Comparison of ENCODE assay signal across 8 mouse cellular contexts in genomic region chr7:66839463-66840007, GRCm38 (mm10). TPM values are rescaled to one million over a fixed set of nuclear protein-coding genes. Genes with fewer than 3 reads are reported as not detected.
DNase-seq lines count a peak whose midpoint lies in the region; ATAC-seq and TF ChIP-seq lines count a peak whose summit lies in the region.

TSS of gene Adamts17 (plus strand) at chr7:66839735.

- no peak within 1 kb of the TSS for H3K27ac ChIP-seq in CH12.LX (ENCODE audit: insufficient read depth, low read depth)
- H3K27ac ChIP-seq in forebrain, embryonic 13.5 days, result no peak within 1 kb of the TSS
- H3K27ac ChIP-seq in heart, postnatal 0 days (ENCODE audit: low read depth), result no peak within 1 kb of the TSS
- no peak within 1 kb of the TSS for H3K27ac ChIP-seq in liver, embryonic 14.5 days
- peak within 1 kb of the TSS; percentile 55; the same call in 1 of the 2 replicates for H3K27ac ChIP-seq in neural tube, embryonic 11.5 days (ENCODE audit: low read depth, low read length)
- peak within 1 kb of the TSS; percentile 58; the same call in 1 of the 2 replicates for H3K27ac ChIP-seq in stomach, embryonic 16.5 days (ENCODE audit: low read length)

- under 1% methylated on average over 30 of the region's 30 CpGs for WGBS in forebrain, embryonic 13.5 days
- under 1% methylated on average over 30 of the region's 30 CpGs for WGBS in heart, postnatal 0 days
- WGBS in liver, embryonic 14.5 days (ENCODE audit: insufficient replicate concordance), result under 1% methylated on average over 30 of the region's 30 CpGs
- under 1% methylated on average over 30 of the region's 30 CpGs for WGBS in neural tube, embryonic 11.5 days
- 0% methylated on average over 30 of the region's 30 CpGs for WGBS in stomach, embryonic 16.5 days

- peaks cover 9% of the 10 kb centered on the region for H3K9me3 ChIP-seq in CH12.LX (replicated peaks; ENCODE audit: low read length)
- H3K9me3 ChIP-seq in forebrain, embryonic 13.5 days (replicated peaks), result no peaks in the 10 kb centered on the region
- no peaks in the 10 kb centered on the region for H3K9me3 ChIP-seq in heart, postnatal 0 days (replicated peaks; ENCODE audit: control insufficient read depth, low read length)
- no peaks in the 10 kb centered on the region for H3K9me3 ChIP-seq in liver, embryonic 14.5 days (ENCODE audit: control insufficient read depth, low read length)
- no peaks in the 10 kb centered on the region for H3K9me3 ChIP-seq in neural tube, embryonic 11.5 days (ENCODE audit: control insufficient read depth, low read length)
- no peaks in the 10 kb centered on the region for H3K9me3 ChIP-seq in stomach, embryonic 16.5 days (replicated peaks; ENCODE audit: control insufficient read depth, low read length)

- peaks cover 0 to 7% of the 10 kb centered on the region in 2 experiments; a peak in 1 of 4 replicates for H3K4me1 ChIP-seq in CH12.LX (ENCODE audit: control insufficient read depth in 1 of 2, insufficient read depth in 2 of 2)
- H3K4me1 ChIP-seq in forebrain, embryonic 13.5 days, result peaks cover 20% of the 10 kb centered on the region; the same call in 1 of the 2 replicates
- peaks cover 12% of the 10 kb centered on the region for H3K4me1 ChIP-seq in heart, postnatal 0 days (ENCODE audit: control insufficient read depth, insufficient read depth)
- no peaks in the 10 kb centered on the region for H3K4me1 ChIP-seq in liver, embryonic 14.5 days (replicated peaks; ENCODE audit: control insufficient read depth in 2 of 2, insufficient read depth in 2 of 2, low read length in 1 of 2)
- peaks cover 4% of the 10 kb centered on the region; the same call in 1 of the 2 replicates for H3K4me1 ChIP-seq in neural tube, embryonic 11.5 days (ENCODE audit: control insufficient read depth, insufficient read depth, low read length)
- peaks cover 23% of the 10 kb centered on the region for H3K4me1 ChIP-seq in stomach, embryonic 16.5 days (ENCODE audit: control insufficient read depth, insufficient read depth, low read length)

- peak; percentile 75 for DNase-seq in CH12.LX (ENCODE audit: extremely low read depth)
- peak; percentile 76 for DNase-seq in c-Kit-positive CD71-positive TER-119-negative erythroid progenitor cells, embryonic 14.5 days (ENCODE audit: low read depth)
- DNase-seq in heart, postnatal 0 days (ENCODE audit: low spot score), result peak; percentile 98
- DNase-seq in kidney, postnatal 36 days, result peak; percentile 96
- DNase-seq in liver, embryonic 14.5 days (ENCODE audit: low read depth in 3 of 3, low spot score in 3 of 3), result peak; percentile 68 to 71 (median 70)
- DNase-seq in neural tube, embryonic 11.5 days (ENCODE audit: low spot score), result peak; percentile 93

- no peak for TF ChIP-seq POLR2A in CH12.LX (IDR thresholded peaks at IDR 0.05; ENCODE audit: low read depth, low read length)

- TF ChIP-seq CTCF in CH12.LX (conservative IDR thresholded peaks at IDR 0.05 in 1 of 2, IDR thresholded peaks at IDR 0.05 in 1 of 2; ENCODE audit: low read depth in 2 of 2, low read length in 2 of 2), result peak; percentile 17 to 80; a peak in 2 of 4 replicates
- TF ChIP-seq CTCF in heart, postnatal 0 days (IDR thresholded peaks at IDR 0.05; ENCODE audit: low read depth), result peak; percentile 94
- peak; percentile 84 for TF ChIP-seq CTCF in liver, embryonic 14.5 days (IDR thresholded peaks at IDR 0.05; ENCODE audit: low read depth)

- peak; percentile 98 for ATAC-seq in forebrain, embryonic 13.5 days
- ATAC-seq in heart, postnatal 0 days (ENCODE audit: insufficient read depth, low read depth), result peak; percentile 98
- ATAC-seq in liver, embryonic 14.5 days (ENCODE audit: insufficient read depth), result peak; percentile 91
- peak; percentile 96 for ATAC-seq in neural tube, embryonic 11.5 days (ENCODE audit: insufficient read depth, low FRiP score, low TSS enrichment)
- peak; percentile 94 for ATAC-seq in stomach, embryonic 16.5 days (ENCODE audit: insufficient read depth, low FRiP score)

- TF ChIP-seq RAD21 in CH12.LX (IDR thresholded peaks at IDR 0.05; ENCODE audit: low read depth, low read length), result peak; percentile 69

- peak within 1 kb of the TSS in 1 of 3 experiments; percentile 13 for H3K4me3 ChIP-seq in CH12.LX (replicated peaks in 1 of 3; ENCODE audit: low read depth in 2 of 3, low read length in 2 of 3, poor library complexity in 1 of 3)
- H3K4me3 ChIP-seq in forebrain, embryonic 13.5 days, result peak within 1 kb of the TSS; percentile 66
- peak within 1 kb of the TSS; percentile 59 for H3K4me3 ChIP-seq in heart, postnatal 0 days (ENCODE audit: low read depth, low read length)
- H3K4me3 ChIP-seq in liver, embryonic 14.5 days (ENCODE audit: insufficient read depth in 1 of 2, low read depth in 2 of 2, low read length in 2 of 2), result peak within 1 kb of the TSS; percentile 46 to 48
- peak within 1 kb of the TSS; percentile 47 for H3K4me3 ChIP-seq in neural tube, embryonic 11.5 days (ENCODE audit: low read depth, low read length)
- H3K4me3 ChIP-seq in stomach, embryonic 16.5 days (replicated peaks; ENCODE audit: low read length), result peak within 1 kb of the TSS; percentile 72

- TF ChIP-seq EP300 in CH12.LX (IDR thresholded peaks at IDR 0.05; ENCODE audit: low read length), result no peak
- TF ChIP-seq EP300 in heart, postnatal 0 days (IDR thresholded peaks at IDR 0.05; ENCODE audit: low read depth), result no peak
- TF ChIP-seq EP300 in liver, embryonic 14.5 days (IDR thresholded peaks at IDR 0.05; ENCODE audit: low read depth), result no peak

- H3K4me2 ChIP-seq in CH12.LX (ENCODE audit: insufficient read depth, low read depth, poor library complexity, severe bottlenecking), result peak within 1 kb of the TSS; percentile 74
- H3K4me2 ChIP-seq in forebrain, embryonic 13.5 days, result peak within 1 kb of the TSS; percentile 100
- peak within 1 kb of the TSS; percentile 99 for H3K4me2 ChIP-seq in heart, postnatal 0 days (ENCODE audit: low read depth, low read length)
- peak within 1 kb of the TSS; percentile 65 for H3K4me2 ChIP-seq in liver, embryonic 14.5 days (ENCODE audit: low read depth)
- H3K4me2 ChIP-seq in neural tube, embryonic 11.5 days (ENCODE audit: low read depth), result peak within 1 kb of the TSS; percentile 90
- H3K4me2 ChIP-seq in stomach, embryonic 16.5 days (ENCODE audit: low read depth, low read length), result peak within 1 kb of the TSS; percentile 100

- no peaks in the 10 kb centered on the region for H3K36me3 ChIP-seq in CH12.LX (replicated peaks in 1 of 2; ENCODE audit: control insufficient read depth in 1 of 2, insufficient read depth in 1 of 2, low read length in 1 of 2)
- H3K36me3 ChIP-seq in forebrain, embryonic 13.5 days (ENCODE audit: poor library complexity, severe bottlenecking), result no peaks in the 10 kb centered on the region
- no peaks in the 10 kb centered on the region for H3K36me3 ChIP-seq in heart, postnatal 0 days (replicated peaks; ENCODE audit: control insufficient read depth, insufficient read depth, low read length)
- no peaks in the 10 kb centered on the region for H3K36me3 ChIP-seq in liver, embryonic 14.5 days (replicated peaks; ENCODE audit: control insufficient read depth, insufficient read depth, low read depth)
- no peaks in the 10 kb centered on the region for H3K36me3 ChIP-seq in neural tube, embryonic 11.5 days (ENCODE audit: control insufficient read depth, insufficient read depth, low read length)
- H3K36me3 ChIP-seq in stomach, embryonic 16.5 days (ENCODE audit: control insufficient read depth, insufficient read depth, low read length), result no peaks in the 10 kb centered on the region

- no peak within 1 kb of the TSS for H3K9ac ChIP-seq in CH12.LX (ENCODE audit: insufficient read depth, low read depth)
- H3K9ac ChIP-seq in forebrain, embryonic 13.5 days, result peak within 1 kb of the TSS; percentile 64
- peak within 1 kb of the TSS; percentile 54 for H3K9ac ChIP-seq in heart, postnatal 0 days (replicated peaks; ENCODE audit: low read depth, low read length)
- no peak within 1 kb of the TSS for H3K9ac ChIP-seq in liver, embryonic 14.5 days (replicated peaks)
- H3K9ac ChIP-seq in neural tube, embryonic 11.5 days (ENCODE audit: low read length), result peak within 1 kb of the TSS; percentile 33
- peak within 1 kb of the TSS; percentile 78 for H3K9ac ChIP-seq in stomach, embryonic 16.5 days (ENCODE audit: low read length)

- in situ Hi-C loops in CH12.LX (cut with MboI; ENCODE audit: low pct_ligation_motif_present, low pct_unique_long_range_greater_than_20kb, low sequenced_read_pairs), result loop anchor here (25.0 kb wide), 1 partner anchor 373 kb away; the partner anchor contains the start of gene Lysmd4

- dilution Hi-C loops in CH12.LX (cut with MboI; ENCODE audit: extremely low pct_ligation_motif_present, extremely low pct_unique_long_range_greater_than_20kb, low sequenced_read_pairs), result no loop called here

- H3K27me3 ChIP-seq in CH12.LX (replicated peaks), result peaks cover 77% of the 10 kb centered on the region
- peaks cover 32% of the 10 kb centered on the region for H3K27me3 ChIP-seq in forebrain, embryonic 13.5 days
- peaks cover 5% of the 10 kb centered on the region for H3K27me3 ChIP-seq in heart, postnatal 0 days (ENCODE audit: control insufficient read depth, insufficient read depth, low read length)
- H3K27me3 ChIP-seq in liver, embryonic 14.5 days (ENCODE audit: control insufficient read depth, insufficient read depth, low read length), result peaks cover 23% of the 10 kb centered on the region
- peaks cover 8% of the 10 kb centered on the region; the same call in 1 of the 2 replicates for H3K27me3 ChIP-seq in neural tube, embryonic 11.5 days (ENCODE audit: control insufficient read depth, insufficient read depth, low read length)
- H3K27me3 ChIP-seq in stomach, embryonic 16.5 days (ENCODE audit: control insufficient read depth, insufficient read depth, low read length), result no peaks in the 10 kb centered on the region

- no peaks in the 10 kb centered on the region for H3K79me2 ChIP-seq in CH12.LX (replicated peaks; ENCODE audit: control insufficient read depth, extremely low read depth, insufficient read depth, poor library complexity, severe bottlenecking)

TF ChIP-seq in CH12.LX, 34 proteins besides CTCF, POLR2A, EP300 and RAD21 (continues in another document):
- TF ChIP-seq ZMIZ1 (IDR thresholded peaks at IDR 0.05; ENCODE audit: low read depth, low read length), result no peak
- TF ChIP-seq IRF4 (IDR thresholded peaks at IDR 0.05; ENCODE audit: low read depth, low read length), result peak; percentile 46; the same call in 1 of the 2 replicates
- 0 out of 2 replicates have a peak, but pooled peaks have one; percentile 22 for TF ChIP-seq TCF12 (IDR thresholded peaks at IDR 0.05; ENCODE audit: low read depth, low read length)

RNA-seq across cellular contexts. Expression of gene Adamts17, which starts in this region (rescaled TPM):
- total RNA-seq in CH12.LX (2012; rRNA removed) (not detected in 2 replicates), CH12.LX (2014; rRNA removed) (not detected in 2 replicates)
- not detected in 2 replicates for polyA plus RNA-seq in CH12.LX (2012; ENCODE audit: insufficient read length, low read depth)
- 1.5 and 1.9 TPM in 2 replicates for polyA plus RNA-seq in forebrain, embryonic 13.5 days (2015; fragmentation: Nextera tagmentation; extraction: Ambion mirVana)
- total RNA-seq in heart, postnatal 0 days (2014; rRNA removed; ENCODE audit: low replicate concordance), result 6.5 and 9.0 TPM in 2 replicates
- 1.9 and 2.9 TPM in 2 replicates for polyA plus RNA-seq in heart, postnatal 0 days (2015; fragmentation: Nextera tagmentation; extraction: Ambion mirVana)
- polyA plus RNA-seq in liver, embryonic 14.5 days (2012; rRNA removed), result 0.08 and 0.15 TPM in 2 replicates
- 0.11 TPM in 1 of 2 replicates, not detected in the other for polyA plus RNA-seq in liver, embryonic 14.5 days (2014; fragmentation: Nextera tagmentation; extraction: Ambion mirVana)
- 1.8 TPM in 2 replicates for polyA plus RNA-seq in neural tube, embryonic 11.5 days (2014; fragmentation: Nextera tagmentation; extraction: Ambion mirVana)
- polyA plus RNA-seq in stomach, embryonic 16.5 days (2015; fragmentation: Nextera tagmentation; extraction: Ambion mirVana), result 5.3 and 5.9 TPM in 2 replicates

Comparison
In these comparisons a context has a peak if more than half of its experiments do, and no peak if none do; other contexts are left out.
1. Peak in DNase-seq and H3K4me2 ChIP-seq in CH12.LX; RNA of the gene not detected or under 1 TPM.
2. Peak in DNase-seq, ATAC-seq, H3K4me3 ChIP-seq and H3K4me2 ChIP-seq in liver, embryonic 14.5 days; RNA of the gene not detected or under 1 TPM.
3. H3K27ac ChIP-seq: peak in neural tube, embryonic 11.5 days (single experiment) and stomach, embryonic 16.5 days (single experiment); none in CH12.LX (single experiment), forebrain, embryonic 13.5 days (single experiment), heart, postnatal 0 days (single experiment) and liver, embryonic 14.5 days (single experiment).
4. H3K9ac ChIP-seq: peak in forebrain, embryonic 13.5 days (single experiment), heart, postnatal 0 days (single experiment), neural tube, embryonic 11.5 days (single experiment) and stomach, embryonic 16.5 days (single experiment); none in CH12.LX (single experiment) and liver, embryonic 14.5 days (single experiment).
5. Peak in every context shown above with its lines, with median percentiles within 50 percentile points of each other: DNase-seq, H3K4me2 ChIP-seq, CTCF ChIP-seq and ATAC-seq.